Mouse (Mus musculus): ENCODE results near the gene Klk9.

Gene Klk9

GRCm38 (mm10) chr7:43796355-43796754, 4.7 kb downstream of the Klk9 start:
- no peak for DNase-seq (ENCODE audit: low spot score in 2 of 2)

- peak; percentile 13 to 21 for DNase-seq (ENCODE audit: low spot score in 2 of 2)
Measured at GRCm38 (mm10) chr7:43797333-43797769, 5.7 kb downstream of the Klk9 start, which contains the start of gene Klk8. TSS of gene Klk8 (plus strand) at chr7:43797577.

GRCm38 (mm10) chr7:43797844-43798462, 6.3 kb downstream of the Klk9 start:
- DNase-seq (ENCODE audit: low spot score in 2 of 2) = peak; percentile 26 to 28

- DNase-seq (ENCODE audit: low spot score in 2 of 2) = no peak
Measured at GRCm38 (mm10) chr7:43799876-43800275, 8.2 kb downstream of the Klk9 start.

- no peak for DNase-seq (ENCODE audit: low spot score in 2 of 2)
Measured at GRCm38 (mm10) chr7:43810994-43811393, 19.3 kb downstream of the Klk9 start, which contains the start of gene Klk7. TSS of gene Klk7 (plus strand) at chr7:43811294.

GRCm38 (mm10) chr7:43815211-43815610, 23.5 kb downstream of the Klk9 start:
- DNase-seq (ENCODE audit: low spot score in 2 of 2) = no peak

GRCm38 (mm10) chr7:43816746-43817145, 25.1 kb downstream of the Klk9 start:
- no peak for DNase-seq (ENCODE audit: low spot score in 2 of 2)

- no peak for DNase-seq (ENCODE audit: low spot score in 2 of 2)
Measured at GRCm38 (mm10) chr7:43821581-43821980, 29.9 kb downstream of the Klk9 start.

- no peak for DNase-seq (ENCODE audit: low spot score in 2 of 2)
Measured at GRCm38 (mm10) chr7:43824199-43824598, 32.5 kb downstream of the Klk9 start, which contains the start of gene Klk6. TSS of gene Klk6 (plus strand) at chr7:43824499.

GRCm38 (mm10) chr7:43826056-43826455, 34.4 kb downstream of the Klk9 start:
- DNase-seq (ENCODE audit: low spot score in 2 of 2) = no peak

- no peak for DNase-seq (ENCODE audit: low spot score in 2 of 2)
Measured at GRCm38 (mm10) chr7:43827706-43828105, 36.0 kb downstream of the Klk9 start.

GRCm38 (mm10) chr7:43829006-43829405, 37.3 kb downstream of the Klk9 start:
- DNase-seq (ENCODE audit: low spot score in 2 of 2) = no peak

GRCm38 (mm10) chr7:43841701-43842100, 50.0 kb downstream of the Klk9 start, which contains the start of gene Klk5:
TSS of gene Klk5 (plus strand) at chr7:43841971.
- no peak for DNase-seq (ENCODE audit: low spot score in 2 of 2)

- no peak for DNase-seq (ENCODE audit: low spot score in 2 of 2)
Measured at GRCm38 (mm10) chr7:43843801-43844200, 52.1 kb downstream of the Klk9 start.
